Mouse (Mus musculus) MEL (cell line): ENCODE measurements around the gene Trf. TPM values are rescaled to one million over a fixed set of nuclear protein-coding genes. Genes with fewer than 3 reads are reported as not detected.
A peak's percentile ranks its signal among the peaks of the same experiment; 100 is the strongest.

Experiments
- DNase-seq: peaks from one replicate; pipeline ENCODE4 v3.0.0; 2011; ENCODE audit warnings: low read depth, low spot score
- H3K27ac ChIP-seq: 2 replicates; pipeline ENCODE4 v1.5.1; 2012; ENCODE audit warnings: low read depth, mild to moderate bottlenecking, control low read depth, low read length, moderate library complexity; ENCODE audit not compliant: control insufficient read depth
- H3K27me3 ChIP-seq, 2 experiments: fragments of 150-350 bp in 1 of 2; sonication (generic) in 1 of 2; 2 replicates each; pipeline ENCODE4 v1.6.1; 2012; ENCODE audit warnings: low read length in 2 of 2, mild to moderate bottlenecking in 2 of 2, improper control_type of control experiment in 1 of 2, moderate library complexity in 1 of 2; ENCODE audit not compliant: insufficient read depth in 2 of 2, control insufficient read depth in 1 of 2
- H3K36me3 ChIP-seq, 2 experiments: 2 replicates each; pipeline ENCODE4 v1.6.1; 2012 to 2014; ENCODE audit warnings: low read length in 2 of 2, improper control_type of control experiment in 1 of 2, inconsistent platforms in 1 of 2, mild to moderate bottlenecking in 1 of 2; ENCODE audit not compliant: insufficient read depth in 2 of 2, control insufficient read depth in 1 of 2
- H3K4me1 ChIP-seq, 2 experiments: fragments of 150-350 bp in 1 of 2; sonication (generic) in 1 of 2; 2 replicates each; pipeline ENCODE4 v1.6.1; 2012; ENCODE audit warnings: low read length in 2 of 2, improper control_type of control experiment in 1 of 2, mild to moderate bottlenecking in 1 of 2; ENCODE audit not compliant: insufficient read depth in 2 of 2, control insufficient read depth in 1 of 2
- H3K4me3 ChIP-seq, 2 experiments: fragments of 150-350 bp in 1 of 2; sonication (generic) in 1 of 2; 2 replicates each; pipeline ENCODE4 v1.5.1; 2012; ENCODE audit warnings: low read depth in 2 of 2, low read length in 2 of 2, mild to moderate bottlenecking in 2 of 2, moderate library complexity in 2 of 2, control low read depth in 1 of 2, improper control_type of control experiment in 1 of 2; ENCODE audit not compliant: control insufficient read depth in 1 of 2, insufficient read depth in 1 of 2
- H3K79me2 ChIP-seq: 2 replicates; pipeline ENCODE4 v1.6.1; 2012; ENCODE audit warnings: mild to moderate bottlenecking, low read length, moderate library complexity; ENCODE audit not compliant: control insufficient read depth, poor library complexity, insufficient read depth
- H3K9ac ChIP-seq: 2 replicates; pipeline ENCODE4 v1.6.1; 2012; ENCODE audit warnings: low read depth, mild to moderate bottlenecking, control low read depth, low read length, moderate library complexity; ENCODE audit not compliant: control insufficient read depth, poor library complexity, severe bottlenecking
- H3K9me3 ChIP-seq: fragments of 150-350 bp; sonication (generic); replicated peaks from 2 replicates; pipeline ENCODE4 v1.6.1; 2012; ENCODE audit warnings: mild to moderate bottlenecking, low read length, improper control_type of control experiment, moderate library complexity; ENCODE audit not compliant: insufficient read depth
- CHD2 ChIP-seq: IDR thresholded peaks from 2 replicates; pipeline ENCODE4 v1.6.1; 2011; ENCODE audit warnings: low read length, improper control_type of control experiment
- CTCF ChIP-seq, 3 experiments: IDR thresholded peaks in 2 of 3; conservative IDR thresholded peaks in 1 of 3; 2 replicates each; pipeline ENCODE4 v1.5.1; 2011 to 2012; ENCODE audit warnings: low read length in 3 of 3, low read depth in 2 of 3, mild to moderate bottlenecking in 2 of 3, improper control_type of control experiment in 1 of 3, inconsistent platforms in 1 of 3, mixed read lengths in 1 of 3, moderate library complexity in 1 of 3; ENCODE audit not compliant: control insufficient read depth in 1 of 3, insufficient read depth in 1 of 3, poor library complexity in 1 of 3, severe bottlenecking in 1 of 3
- EP300 ChIP-seq, 2 experiments: IDR thresholded peaks; 2 replicates each; pipeline ENCODE4 v1.6.1; 2011; ENCODE audit warnings: improper control_type of control experiment in 2 of 2, low read length in 2 of 2, low read depth in 1 of 2, mild to moderate bottlenecking in 1 of 2
- GATA1 ChIP-seq: IDR thresholded peaks from 2 replicates; pipeline ENCODE4 v1.6.1; 2011; ENCODE audit warnings: low read depth, low read length, improper control_type of control experiment
- JUND ChIP-seq: IDR thresholded peaks from 2 replicates; pipeline ENCODE4 v1.6.1; 2011; ENCODE audit warnings: low read depth, mild to moderate bottlenecking, improper control_type of control experiment, low read length
- KAT2A ChIP-seq: conservative IDR thresholded peaks from 2 replicates; pipeline ENCODE4 v1.6.1; 2012; ENCODE audit warnings: low read depth, low read length, improper control_type of control experiment, inconsistent platforms
- MAX ChIP-seq: IDR thresholded peaks from 2 replicates; pipeline ENCODE4 v1.6.1; 2011; ENCODE audit warnings: low read length, improper control_type of control experiment
- MEF2A ChIP-seq: IDR thresholded peaks from 2 replicates; pipeline ENCODE4 v1.6.1; 2014; ENCODE audit warnings: low read depth, mild to moderate bottlenecking, inconsistent platforms, low read length, improper control_type of control experiment; ENCODE audit not compliant: poor library complexity, insufficient replicate concordance, severe bottlenecking; ENCODE audit errors: extremely low read depth
- NELFE ChIP-seq: IDR thresholded peaks from 2 replicates; pipeline ENCODE4 v1.6.1; 2011; ENCODE audit warnings: low read depth, low read length, improper control_type of control experiment
- POLR2AphosphoS2 ChIP-seq: IDR thresholded peaks from 2 replicates; pipeline ENCODE4 v1.6.1; 2011; ENCODE audit warnings: low read length, improper control_type of control experiment
- POLR2AphosphoS5 ChIP-seq: IDR thresholded peaks from 2 replicates; pipeline ENCODE4 v1.6.1; 2012; ENCODE audit warnings: low read depth, borderline replicate concordance, mild to moderate bottlenecking, inconsistent platforms, low read length, moderate library complexity, mixed read lengths
- RAD21 ChIP-seq: IDR thresholded peaks from 2 replicates; pipeline ENCODE4 v1.6.1; 2011; ENCODE audit warnings: mild to moderate bottlenecking, low read depth, low read length, improper control_type of control experiment
- RCOR1 ChIP-seq: IDR thresholded peaks from 2 replicates; pipeline ENCODE4 v1.6.1; 2012; ENCODE audit warnings: low read depth, mild to moderate bottlenecking, inconsistent platforms, low read length, improper control_type of control experiment
- SIN3A ChIP-seq: IDR thresholded peaks from 2 replicates; pipeline ENCODE4 v1.6.1; 2012; ENCODE audit warnings: low read length, improper control_type of control experiment, inconsistent platforms
- SMC3 ChIP-seq: IDR thresholded peaks from 2 replicates; pipeline ENCODE4 v1.6.1; 2011; ENCODE audit warnings: low read depth, low read length, improper control_type of control experiment
- TBP ChIP-seq: IDR thresholded peaks from 2 replicates; pipeline ENCODE4 v1.8.0; 2011; ENCODE audit warnings: low read depth, low read length, improper control_type of control experiment
- ZMIZ1 ChIP-seq: IDR thresholded peaks from 2 replicates; pipeline ENCODE4 v1.6.1; 2012; ENCODE audit warnings: low read depth, mild to moderate bottlenecking, inconsistent platforms, low read length, improper control_type of control experiment, moderate library complexity
- polyA plus RNA-seq, 2 experiments: library from polyadenylated mRNA; stranded (reverse) in 1 of 2; unstranded in 1 of 2; fragments of >175 nt in 1 of 2; fragments of >200 nt in 1 of 2; gene quantifications; 2 replicates each; pipeline versions ENCODE4 v1.2.1 to v1.2.4; 2012; ENCODE audit warnings: low replicate concordance in 2 of 2, low read depth in 1 of 2; ENCODE audit not compliant: insufficient read length in 2 of 2, insufficient read depth in 1 of 2, missing spikeins in 1 of 2
- total RNA-seq: library from RNA; depleted of rRNA; stranded (reverse); fragments of 300-350 nt; gene quantifications from 2 replicates; pipeline ENCODE4 v1.2.3, GENCODE M21; 2012

Gene Trf
- total and polyA plus RNA-seq, 3 experiments: not detected

DNA sequence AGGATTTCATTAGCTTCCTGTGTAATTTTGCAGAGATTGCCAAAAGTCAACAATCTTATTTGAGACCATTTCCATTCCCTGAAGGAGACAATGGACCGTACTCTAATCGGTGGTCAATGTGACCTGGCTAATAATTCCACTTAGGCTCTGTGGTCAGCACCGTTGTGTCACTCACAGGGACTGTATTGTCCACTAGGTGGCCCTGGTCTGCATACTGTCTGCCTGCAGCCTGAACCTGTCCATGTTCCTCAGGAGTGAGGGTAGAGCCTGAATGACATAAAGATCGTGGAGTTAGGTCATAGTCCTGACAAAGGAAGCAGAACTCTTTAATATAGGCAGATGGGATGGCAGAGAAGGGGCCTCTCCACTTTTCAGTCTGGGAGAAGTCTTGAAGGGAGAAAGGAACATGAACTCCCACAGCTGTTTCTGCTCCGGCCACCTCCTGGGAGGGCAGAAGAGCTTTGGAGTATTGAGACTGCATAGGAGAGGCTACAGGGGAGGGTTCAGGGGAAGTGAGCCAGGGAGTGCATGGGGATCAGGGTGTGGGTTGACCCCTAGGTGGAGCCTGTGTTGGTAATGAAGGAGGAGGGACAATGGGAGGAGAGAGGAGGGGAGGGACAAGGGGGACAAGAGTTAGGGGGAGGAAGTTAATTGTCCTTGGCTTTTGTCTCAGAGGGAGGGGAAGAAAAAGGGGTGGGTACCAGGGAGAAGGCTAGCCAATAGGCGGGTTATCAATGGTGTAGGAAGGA is 55.3 kb downstream of the Trf start:
- H3K4me1 ChIP-seq: no peaks in the 10 kb centered on the region
- H3K27me3 ChIP-seq: no peaks in the 10 kb centered on the region
- no peaks in the 10 kb centered on the region; a peak in 1 of 4 replicates for H3K36me3 ChIP-seq
- no peak overlapping the region for H3K4me3 ChIP-seq
- no peaks in the 10 kb centered on the region for H3K79me2 ChIP-seq
- no peak overlapping the region for H3K9ac ChIP-seq
- peak; percentile 24 to 43 (median 33); a peak in 4 of 6 replicates for TF ChIP-seq CTCF (IDR thresholded peaks at IDR 0.05 in 2 of 3, conservative IDR thresholded peaks at IDR 0.05 in 1 of 3; ENCODE audit: control insufficient read depth in 1 of 3, insufficient read depth in 1 of 3, low read depth in 2 of 3, low read length in 3 of 3, poor library complexity in 1 of 3, severe bottlenecking in 1 of 3)
- TF ChIP-seq RCOR1: no peak
- TF ChIP-seq MEF2A: no peak
- TF ChIP-seq SMC3: peak; percentile 24
- no peaks in the 10 kb centered on the region for H3K9me3 ChIP-seq
- no peak overlapping the region for H3K27ac ChIP-seq
- no peak for DNase-seq

DNA sequence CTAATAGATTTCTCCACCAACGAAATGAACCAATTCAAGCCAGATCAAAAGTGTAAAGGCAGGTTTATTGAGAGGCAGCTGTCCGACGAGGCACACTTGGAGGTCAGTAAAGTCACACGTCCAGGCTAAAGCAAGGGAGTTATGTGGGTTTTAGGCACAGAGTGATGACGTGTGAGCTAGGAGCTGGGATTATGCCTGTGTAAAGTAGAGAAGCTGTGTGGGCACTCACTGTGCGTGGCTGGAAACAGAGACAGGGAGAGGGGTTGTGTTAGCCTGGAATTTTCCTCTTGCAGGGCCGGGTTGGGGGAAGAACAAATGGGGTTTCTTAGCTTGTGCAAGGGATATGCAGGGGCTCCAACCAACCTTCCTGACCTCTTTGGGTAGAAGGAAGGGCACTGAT is 61.5 kb downstream of the Trf start:
- Histone ChIP-seq H3K27me3 (no peaks in the 10 kb centered on the region), H3K9ac (no peak overlapping the region), H3K36me3 (no peaks in the 10 kb centered on the region), H3K27ac (no peak overlapping the region), H3K4me1 (no peaks in the 10 kb centered on the region), H3K4me3 (no peak overlapping the region), H3K79me2 (no peaks in the 10 kb centered on the region), H3K9me3 (no peaks in the 10 kb centered on the region)
- no peak for DNase-seq
- TF ChIP-seq CHD2: no peak
- no peak for TF ChIP-seq POLR2AphosphoS5
- TF ChIP-seq GATA1: no peak
- TF ChIP-seq KAT2A: no peak
- no peak for TF ChIP-seq ZMIZ1
- no peak for TF ChIP-seq EP300 (IDR thresholded peaks at IDR 0.05; ENCODE audit: low read depth in 1 of 2, low read length in 2 of 2)
- no peak for TF ChIP-seq JUND
- TF ChIP-seq MEF2A: no peak
- TF ChIP-seq TBP: no peak
- no peak for TF ChIP-seq NELFE
- TF ChIP-seq CTCF (IDR thresholded peaks at IDR 0.05 in 2 of 3, conservative IDR thresholded peaks at IDR 0.05 in 1 of 3; ENCODE audit: control insufficient read depth in 1 of 3, insufficient read depth in 1 of 3, low read depth in 2 of 3, low read length in 3 of 3, poor library complexity in 1 of 3, severe bottlenecking in 1 of 3): no peak
- no peak for TF ChIP-seq SIN3A
- no peak for TF ChIP-seq RAD21
- TF ChIP-seq MAX: no peak
- no peak for TF ChIP-seq POLR2AphosphoS2
